Mouse (Mus musculus) G1E (cell line): Measurements from ENCODE around the gene Rrh. TPM values are rescaled to one million over a fixed set of nuclear protein-coding genes. Genes with fewer than 3 reads are reported as not detected.
"Not testable (repeated sequence)": the region's sequence is repeated elsewhere in the genome, so short reads cannot be mapped to it uniquely, and the experiment has no call there.

Source experiments
- ATAC-seq: 2 replicates; pipeline ENCODE4 v1.8.0; 2016; ENCODE audit warnings: mild to moderate bottlenecking; ENCODE audit not compliant: insufficient number of reproducible peaks, poor library complexity, low FRiP score, severe bottlenecking; ENCODE audit errors: extremely low read depth
- DNase-seq: peaks from one replicate; pipeline ENCODE4 v3.0.0; 2012; ENCODE audit warnings: low spot score
- H3K27me3 ChIP-seq: 2 replicates; pipeline ENCODE4 v1.6.1; 2012; ENCODE audit warnings: mild to moderate bottlenecking, low read length, inconsistent platforms; ENCODE audit not compliant: insufficient read depth
- H3K36me3 ChIP-seq: replicated peaks from 2 replicates; pipeline ENCODE3; 2012; ENCODE audit warnings: mild to moderate bottlenecking, inconsistent platforms
- H3K4me1 ChIP-seq: 2 replicates; pipeline ENCODE4 v1.6.1; 2012; ENCODE audit warnings: low read depth, low read length, inconsistent platforms, mixed read lengths; ENCODE audit not compliant: insufficient read depth
- H3K4me3 ChIP-seq: 2 replicates; pipeline ENCODE4 v1.5.1; 2012; ENCODE audit warnings: low read depth, mild to moderate bottlenecking, inconsistent platforms, low read length, moderate library complexity, mixed read lengths
- H3K9me3 ChIP-seq: replicated peaks from 2 replicates; pipeline ENCODE4 v1.6.1; 2012; ENCODE audit warnings: inconsistent platforms
- CTCF ChIP-seq: IDR thresholded peaks from 2 replicates; pipeline ENCODE4 v1.5.1; 2012; ENCODE audit warnings: low read depth, low read length, inconsistent platforms, mixed read lengths
- GATA1 ChIP-seq: IDR thresholded peaks from 2 replicates; pipeline ENCODE4 v1.6.1; 2012; ENCODE audit warnings: borderline replicate concordance, low read length, inconsistent platforms, mixed read lengths
- GATA2 ChIP-seq: IDR thresholded peaks from 2 replicates; pipeline ENCODE4 v1.6.1; 2012; ENCODE audit warnings: low read depth, low read length, inconsistent platforms, borderline replicate concordance
- POLR2AphosphoS5 ChIP-seq: IDR thresholded peaks from 2 replicates; pipeline ENCODE4 v1.6.1; 2012; ENCODE audit warnings: low read depth, low read length, inconsistent platforms; ENCODE audit not compliant: insufficient replicate concordance
- TAL1 ChIP-seq: conservative IDR thresholded peaks from 2 replicates; pipeline ENCODE4 v1.6.1; 2012; ENCODE audit warnings: low read depth, low read length, inconsistent platforms, mixed read lengths
- polyA plus RNA-seq: library from polyadenylated mRNA; stranded (reverse); fragments of >175 nt; gene quantifications from 2 replicates; pipeline ENCODE4 v1.2.3, GENCODE M21; 2012
- total RNA-seq, 2 experiments: library from RNA; stranded (forward) in 1 of 2; stranded (reverse) in 1 of 2; fragments of 200-1000 nt in 1 of 2; fragments of >200 nt in 1 of 2; fragmentation: Nextera tagmentation in 1 of 2; gene quantifications; 2 replicates each; pipeline ENCODE4 v1.2.3; 2014 to 2017

The Rrh gene
- total and polyA plus RNA-seq, 3 experiments, result 0.83 to 1.0 TPM; not detected in 1

- no peaks in the 10 kb centered on the region for H3K36me3 ChIP-seq
- TF ChIP-seq GATA2, result no peak
- TF ChIP-seq POLR2AphosphoS5, result no peak
- TF ChIP-seq TAL1, result no peak
- no peak for TF ChIP-seq GATA1
- no peak for TF ChIP-seq CTCF
Observed at GRCm38 (mm10) chr3:129766971-129767794, 55.2 kb downstream of the Rrh start.

GRCm38 (mm10) chr3:129766106-129766505 is 56.3 kb downstream of the Rrh start:
- TF ChIP-seq CTCF (no peak), GATA1 (no peak), GATA2 (no peak), POLR2AphosphoS5 (no peak), TAL1 (no peak)
- no peaks in the 10 kb centered on the region for H3K9me3 ChIP-seq
- DNase-seq (no peak), ATAC-seq (no peak)
- H3K36me3 ChIP-seq, result no peaks in the 10 kb centered on the region
- peaks cover 2% of the 10 kb centered on the region; the same call in 1 of the 2 replicates for H3K27me3 ChIP-seq
- H3K4me1 ChIP-seq, result no peaks in the 10 kb centered on the region
- H3K4me3 ChIP-seq, result no peak overlapping the region

More at GRCm38 (mm10) chr3:129766971-129767794, 55.2 kb downstream of the Rrh start:
- Histone ChIP-seq H3K9me3 (no peaks in the 10 kb centered on the region), H3K27me3 (peaks cover 2% of the 10 kb centered on the region; the same call in 1 of the 2 replicates), H3K4me1 (no peaks in the 10 kb centered on the region), H3K4me3 (no peak overlapping the region)
- DNase-seq, result no peak
- no peak for ATAC-seq

DNA sequence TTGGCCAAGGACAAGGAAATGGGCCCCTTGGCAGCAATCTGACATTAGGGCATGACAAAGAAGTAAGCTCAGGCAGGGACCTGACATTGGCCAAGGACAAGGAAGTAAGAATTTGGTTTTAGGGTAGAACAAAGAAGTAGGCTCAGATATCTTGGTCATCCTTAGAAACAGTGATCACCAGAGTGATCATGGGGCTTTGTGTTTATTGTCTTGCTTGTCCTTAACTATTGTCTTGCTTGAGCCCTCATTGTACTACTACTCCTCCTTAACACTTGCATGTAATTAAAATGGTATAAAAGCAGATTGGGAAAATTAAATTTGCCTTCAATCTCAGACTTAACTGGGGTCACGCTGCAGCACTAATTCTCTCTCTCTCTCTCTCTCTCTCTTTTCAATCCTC is 64.8 kb downstream of the Rrh start:
- not testable (repeated sequence) for ATAC-seq, DNase-seq, H3K27me3 ChIP-seq, H3K36me3 ChIP-seq, H3K9me3 ChIP-seq, H3K4me1 ChIP-seq, H3K4me3 ChIP-seq

DNA sequence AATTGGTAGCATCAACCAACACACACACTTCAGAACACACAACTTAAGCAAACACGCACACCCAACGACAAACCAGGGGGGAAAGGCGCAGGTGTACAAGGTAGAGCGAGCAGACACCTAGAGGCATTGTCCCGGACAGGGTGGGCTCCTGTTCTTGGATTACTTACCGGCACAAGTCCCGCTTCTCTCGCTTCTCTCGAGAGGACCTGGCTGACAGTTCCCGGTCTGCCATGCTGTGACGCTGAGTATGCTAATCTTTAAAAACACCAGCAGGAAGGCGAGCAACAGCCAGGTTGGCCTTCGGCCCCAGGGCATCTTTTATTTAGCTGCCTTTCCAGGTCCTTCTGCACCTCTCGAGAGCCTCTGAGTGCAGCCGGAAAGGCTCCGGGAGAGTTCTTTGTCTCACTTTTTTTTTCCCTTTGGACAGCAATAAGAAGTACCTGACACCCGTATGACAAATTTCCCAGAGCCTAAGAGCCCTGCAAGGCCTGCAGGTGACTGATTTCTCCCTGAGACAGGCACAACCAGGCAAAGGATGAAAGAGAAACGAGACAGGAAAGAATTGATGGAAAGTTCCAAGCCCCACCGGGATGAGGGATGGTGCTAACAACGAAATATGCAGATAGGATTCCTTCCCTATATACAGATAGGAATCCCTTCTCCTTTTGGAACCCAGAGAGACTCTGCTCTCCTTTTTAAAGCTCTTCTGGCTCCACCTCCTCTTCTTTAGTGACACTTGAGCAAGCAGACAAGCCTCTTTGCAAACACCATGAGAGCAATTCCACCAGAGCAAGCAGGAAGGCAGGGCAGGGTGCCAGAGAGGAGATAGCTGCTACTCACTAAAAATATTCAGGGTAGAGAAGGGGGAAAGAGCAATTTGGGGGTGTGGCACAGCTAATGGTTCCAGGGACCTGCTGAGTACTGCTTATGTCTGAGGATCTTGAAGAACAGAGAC is 67.5 kb downstream of the Rrh start, which contains the start of gene Egf:
Gene Egf, minus strand, starts transcription at position 667 of the 955 bp plus-strand sequence.
- DNase-seq (no peak), ATAC-seq (no peak)
- no peaks in the 10 kb centered on the region for H3K9me3 ChIP-seq
- no peaks in the 10 kb centered on the region for H3K4me1 ChIP-seq
- no peak for TF ChIP-seq GATA1
- no peak for TF ChIP-seq POLR2AphosphoS5
- TF ChIP-seq TAL1, result no peak
- no peak for TF ChIP-seq CTCF
- TF ChIP-seq GATA2, result no peak
- H3K27me3 ChIP-seq, result no peaks in the 10 kb centered on the region; the same call in 1 of the 2 replicates
- no peaks in the 10 kb centered on the region for H3K36me3 ChIP-seq
- H3K4me3 ChIP-seq, result no peak within 1 kb of the TSS

Other genes with a start within 250 kb of the Rrh start
- 2.8 and 4.7 TPM in 2 replicates for gene Egf, start 67.3 kb downstream of the Rrh start, total RNA-seq (2014; fragmentation: Nextera tagmentation)
- gene Egf, start 67.3 kb downstream of the Rrh start, total RNA-seq (2017), result 2.4 and 2.6 TPM in 2 replicates
- gene Egf, start 67.3 kb downstream of the Rrh start, polyA plus RNA-seq, result 1.3 and 1.8 TPM in 2 replicates
- not detected in 2 replicates for gene Lrit3, start 18.6 kb downstream of the Rrh start, total RNA-seq (2014; fragmentation: Nextera tagmentation)
- gene Lrit3, start 18.6 kb downstream of the Rrh start, total RNA-seq (2017), result 0.06 and 0.11 TPM in 2 replicates
- gene Lrit3, start 18.6 kb downstream of the Rrh start, polyA plus RNA-seq, result not detected in 2 replicates
- gene Gar1, start 8.8 kb upstream of the Rrh start, total RNA-seq (2014; fragmentation: Nextera tagmentation), result 87.1 and 91.2 TPM in 2 replicates
- 34.3 and 42.5 TPM in 2 replicates for gene Gar1, start 8.8 kb upstream of the Rrh start, total RNA-seq (2017)
- gene Gar1, start 8.8 kb upstream of the Rrh start, polyA plus RNA-seq, result 141 and 148 TPM in 2 replicates
- gene Cfi, start 13.3 kb upstream of the Rrh start, total RNA-seq (2014; fragmentation: Nextera tagmentation), result not detected in 2 replicates
- not detected in 2 replicates for gene Cfi, start 13.3 kb upstream of the Rrh start, total RNA-seq (2017)
- gene Cfi, start 13.3 kb upstream of the Rrh start, polyA plus RNA-seq, result not detected in 2 replicates
- gene Pla2g12a, start 56.0 kb upstream of the Rrh start, total RNA-seq (2014; fragmentation: Nextera tagmentation), result 40.8 and 45.9 TPM in 2 replicates
- gene Pla2g12a, start 56.0 kb upstream of the Rrh start, total RNA-seq (2017), result 77.4 and 97.4 TPM in 2 replicates
- 145 and 196 TPM in 2 replicates for gene Pla2g12a, start 56.0 kb upstream of the Rrh start, polyA plus RNA-seq
- 57.4 and 63.1 TPM in 2 replicates for gene Casp6, start 78.8 kb upstream of the Rrh start, total RNA-seq (2014; fragmentation: Nextera tagmentation)
- 37.3 TPM in 2 replicates for gene Casp6, start 78.8 kb upstream of the Rrh start, total RNA-seq (2017)
- gene Casp6, start 78.8 kb upstream of the Rrh start, polyA plus RNA-seq, result 23.2 and 27.5 TPM in 2 replicates
- gene Mcub, start 147.6 kb upstream of the Rrh start, total RNA-seq (2014; fragmentation: Nextera tagmentation), result not detected in 2 replicates
- gene Mcub, start 147.6 kb upstream of the Rrh start, total RNA-seq (2017), result not detected in 2 replicates
- not detected in 2 replicates for gene Mcub, start 147.6 kb upstream of the Rrh start, polyA plus RNA-seq
- 64.9 and 70.3 TPM in 2 replicates for gene Sec24b, start 239.0 kb upstream of the Rrh start, total RNA-seq (2014; fragmentation: Nextera tagmentation)
- gene Sec24b, start 239.0 kb upstream of the Rrh start, total RNA-seq (2017), result 27.9 and 28.8 TPM in 2 replicates
- gene Sec24b, start 239.0 kb upstream of the Rrh start, polyA plus RNA-seq, result 96.0 and 98.5 TPM in 2 replicates